Mouse (Mus musculus) layer of hippocampus, postnatal 25 days (tissue): ENCODE data around the gene Dync1i2. TPM values are rescaled to one million over a fixed set of nuclear protein-coding genes. Genes with fewer than 3 reads are reported as not detected.

Experiments
- total RNA-seq, 2 experiments: library from RNA; stranded (reverse); gene quantifications; 2 replicates each; pipeline ENCODE4 v1.2.3; 2021

Gene Dync1i2
- total RNA-seq, 2 experiments from 2014 or later: 124 to 137 TPM

Other genes with a start within 250 kb of the Dync1i2 start
- gene Dcaf17, start 156.4 kb upstream of the Dync1i2 start, total RNA-seq: 10 to 100 TPM; 10.9 to 13.6 TPM
- gene Mettl8, start 156.1 kb upstream of the Dync1i2 start, total RNA-seq: 10 to 100 TPM; 11.9 to 14.2 TPM
- gene Cybrd1, start 93.8 kb upstream of the Dync1i2 start, total RNA-seq: 1 to 10 TPM; 4.5 to 5.4 TPM
- gene Slc25a12, start 156.0 kb downstream of the Dync1i2 start, total RNA-seq: 100 to 1,000 TPM; 163 to 165 TPM
- gene Hat1, start 177.3 kb downstream of the Dync1i2 start, total RNA-seq: 10 to 100 TPM; 16.2 to 18.3 TPM
- gene Metap1d, start 241.6 kb downstream of the Dync1i2 start, total RNA-seq: 10 to 100 TPM; 18.1 to 26.8 TPM